Mouse (Mus musculus) embryonic fibroblast, embryonic 13.5 days (primary cell): ENCODE data around the gene Pik3r1.

Experiments
- CTCF ChIP-seq: IDR thresholded peaks from 2 replicates; pipeline ENCODE4 v1.5.1; 2011; ENCODE audit warnings: mild to moderate bottlenecking, control low read depth, low read length, moderate library complexity, borderline replicate concordance; ENCODE audit not compliant: insufficient read depth
- POLR2A ChIP-seq: IDR thresholded peaks from 2 replicates; pipeline ENCODE4 v1.6.1; 2011; ENCODE audit warnings: low read depth, mild to moderate bottlenecking, control low read depth, low read length, moderate library complexity

- TF ChIP-seq POLR2A (no peak), CTCF (no peak)
Observed at GRCm38 (mm10) chr13:101742596-101742995, 25.4 kb downstream of the Pik3r1 start.
